Mouse (Mus musculus) liver, embryonic 11.5 days (tissue): Measurements from ENCODE around the gene Yars. TPM values are rescaled to one million over a fixed set of nuclear protein-coding genes. Genes with fewer than 3 reads are reported as not detected.
A peak's percentile ranks its signal among the peaks of the same experiment; 100 is the strongest.

Experiments
- ATAC-seq: fragments of 200-750 bp; cut with Nextera tagmentation; replicated peaks from 2 replicates; pipeline ENCODE4 v1.8.0; 2017; ENCODE audit warnings: moderate number of reproducible peaks, mild to moderate bottlenecking, moderate TSS enrichment, moderate library complexity; ENCODE audit not compliant: low FRiP score
- DNase-seq: peaks from one replicate; pipeline ENCODE4 v3.0.0-alpha.2; 2017; ENCODE audit warnings: low spot score
- H3K27ac ChIP-seq: fragments of 300-500 bp; sonication (generic); 2 replicates; pipeline ENCODE4 v1.5.1; 2014; ENCODE audit warnings: mild to moderate bottlenecking, low read depth, low read length, control low read depth
- H3K27me3 ChIP-seq: fragments of 300-500 bp; sonication (generic); replicated peaks from 2 replicates; pipeline ENCODE4 v1.6.1; 2014; ENCODE audit warnings: low read length, mixed read lengths; ENCODE audit not compliant: control insufficient read depth, insufficient read depth
- H3K36me3 ChIP-seq: fragments of 300-500 bp; sonication (generic); 2 replicates; pipeline ENCODE4 v1.6.1; 2014; ENCODE audit warnings: mild to moderate bottlenecking, low read length, moderate library complexity, mixed read lengths; ENCODE audit not compliant: control insufficient read depth, insufficient read depth
- H3K4me1 ChIP-seq: fragments of 300-500 bp; sonication (generic); replicated peaks from 2 replicates; pipeline ENCODE4 v1.6.1; 2014; ENCODE audit warnings: low read length, mixed read lengths; ENCODE audit not compliant: control insufficient read depth, insufficient read depth
- H3K4me2 ChIP-seq: fragments of 300-500 bp; sonication (generic); 2 replicates; pipeline ENCODE4 v1.6.1; 2014; ENCODE audit warnings: mild to moderate bottlenecking, control low read depth, moderate library complexity
- H3K4me3 ChIP-seq: fragments of 300-500 bp; sonication (generic); 2 replicates; pipeline ENCODE4 v1.5.1; 2014; ENCODE audit warnings: low read depth, low read length, control low read depth
- H3K9ac ChIP-seq: fragments of 300-500 bp; sonication (generic); 2 replicates; pipeline ENCODE4 v1.6.1; 2014; ENCODE audit warnings: low read depth, low read length, control low read depth
- H3K9me3 ChIP-seq: fragments of 300-500 bp; sonication (generic); 2 replicates; pipeline ENCODE4 v1.6.1; 2016; ENCODE audit warnings: low read length, inconsistent platforms, mixed read lengths; ENCODE audit not compliant: control insufficient read depth
- WGBS: fragments of 180-500 bp; shearing (Covaris S2); extraction: QIAGEN DNeasy Blood & Tissue Kit; methylation state at CpG from one replicate; pipeline ENCODE4 v1.1.7; 2014; 5-methylcytosine and 5-hydroxymethylcytosine counted together
- polyA plus RNA-seq: library from polyadenylated mRNA; unstranded; fragments of >200 nt; fragmentation: Nextera tagmentation; extraction: Ambion mirVana; gene quantifications from 2 replicates; pipeline ENCODE4 v1.2.1, GENCODE M21; 2014

The Yars gene
- polyA plus RNA-seq, 1 experiment from 2014 or later = 129 TPM

- WGBS = under 1% methylated on average over 28 of the region's 29 CpGs
- Histone ChIP-seq H3K9me3 (no peaks in the 10 kb centered on the region), H3K4me2 (peak overlapping the region; percentile 99), H3K9ac (peak overlapping the region; percentile 64), H3K4me3 (peak overlapping the region; percentile 73), H3K4me1 (peaks cover 44% of the 10 kb centered on the region), H3K27ac (no peak overlapping the region), H3K27me3 (peaks cover 40% of the 10 kb centered on the region), H3K36me3 (no peaks in the 10 kb centered on the region)
- ATAC-seq = peak; percentile 81
- DNase-seq = peak; percentile 82
These were observed 49.5 kb downstream of the Yars start for GRCm38 (mm10) chr4:129239075-129239474.

DNA sequence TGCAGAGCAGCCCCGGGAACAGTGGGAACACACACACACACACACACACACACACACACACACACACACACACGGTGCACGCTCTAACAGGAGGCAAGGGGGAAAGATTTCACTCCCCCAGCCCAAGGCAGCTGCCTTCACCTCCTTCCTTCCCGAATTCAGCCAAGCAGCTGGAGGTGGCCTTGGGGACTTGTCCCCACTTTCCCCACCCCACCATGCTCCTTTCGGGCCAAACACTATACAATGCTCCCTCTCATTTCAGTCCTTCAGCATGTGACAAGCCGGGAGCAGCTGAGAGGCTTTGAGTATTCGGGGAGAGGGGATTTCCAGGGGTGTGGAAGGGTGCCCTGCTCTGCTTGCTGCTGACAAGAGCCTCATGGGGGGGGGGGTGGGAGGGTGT, 52.3 kb downstream of the Yars start:
- peaks cover 27% of the 10 kb centered on the region for H3K4me1 ChIP-seq
- peaks cover 51% of the 10 kb centered on the region for H3K27me3 ChIP-seq
- H3K4me3 ChIP-seq = no peak overlapping the region

GRCm38 (mm10) chr4:129242327-129242726, 52.8 kb downstream of the Yars start:
- H3K4me3 ChIP-seq = no peak overlapping the region
- no peak overlapping the region for H3K9ac ChIP-seq
- H3K4me1 ChIP-seq = peaks cover 27% of the 10 kb centered on the region
- no peak overlapping the region for H3K4me2 ChIP-seq
- no peaks in the 10 kb centered on the region for H3K36me3 ChIP-seq
- 57% methylated on average over 4 of the region's 4 CpGs for WGBS
- H3K27ac ChIP-seq = no peak overlapping the region
- no peaks in the 10 kb centered on the region for H3K9me3 ChIP-seq
- DNase-seq (no peak), ATAC-seq (no peak)
- H3K27me3 ChIP-seq = peaks cover 53% of the 10 kb centered on the region

More for the DNA sequence above, 52.3 kb downstream of the Yars start:
- Histone ChIP-seq H3K36me3 (no peaks in the 10 kb centered on the region), H3K27ac (no peak overlapping the region), H3K4me2 (no peak overlapping the region), H3K9ac (no peak overlapping the region), H3K9me3 (no peaks in the 10 kb centered on the region)
- 58% methylated on average over 7 of the region's 7 CpGs for WGBS
- no peak for ATAC-seq
- no peak for DNase-seq

GRCm38 (mm10) chr4:129242761-129243160, 53.2 kb downstream of the Yars start:
- Histone ChIP-seq H3K27me3 (peaks cover 53% of the 10 kb centered on the region), H3K27ac (no peak overlapping the region), H3K4me2 (no peak overlapping the region), H3K4me1 (peaks cover 26% of the 10 kb centered on the region), H3K4me3 (no peak overlapping the region), H3K9me3 (no peaks in the 10 kb centered on the region), H3K36me3 (no peaks in the 10 kb centered on the region), H3K9ac (no peak overlapping the region)
- DNase-seq (no peak), ATAC-seq (no peak)
- WGBS = 46% methylated on average over 4 of the region's 4 CpGs

GRCm38 (mm10) chr4:129244802-129245201, 55.2 kb downstream of the Yars start:
- Histone ChIP-seq H3K4me1 (peaks cover 17% of the 10 kb centered on the region), H3K27me3 (peaks cover 56% of the 10 kb centered on the region)
- DNase-seq = no peak

DNA sequence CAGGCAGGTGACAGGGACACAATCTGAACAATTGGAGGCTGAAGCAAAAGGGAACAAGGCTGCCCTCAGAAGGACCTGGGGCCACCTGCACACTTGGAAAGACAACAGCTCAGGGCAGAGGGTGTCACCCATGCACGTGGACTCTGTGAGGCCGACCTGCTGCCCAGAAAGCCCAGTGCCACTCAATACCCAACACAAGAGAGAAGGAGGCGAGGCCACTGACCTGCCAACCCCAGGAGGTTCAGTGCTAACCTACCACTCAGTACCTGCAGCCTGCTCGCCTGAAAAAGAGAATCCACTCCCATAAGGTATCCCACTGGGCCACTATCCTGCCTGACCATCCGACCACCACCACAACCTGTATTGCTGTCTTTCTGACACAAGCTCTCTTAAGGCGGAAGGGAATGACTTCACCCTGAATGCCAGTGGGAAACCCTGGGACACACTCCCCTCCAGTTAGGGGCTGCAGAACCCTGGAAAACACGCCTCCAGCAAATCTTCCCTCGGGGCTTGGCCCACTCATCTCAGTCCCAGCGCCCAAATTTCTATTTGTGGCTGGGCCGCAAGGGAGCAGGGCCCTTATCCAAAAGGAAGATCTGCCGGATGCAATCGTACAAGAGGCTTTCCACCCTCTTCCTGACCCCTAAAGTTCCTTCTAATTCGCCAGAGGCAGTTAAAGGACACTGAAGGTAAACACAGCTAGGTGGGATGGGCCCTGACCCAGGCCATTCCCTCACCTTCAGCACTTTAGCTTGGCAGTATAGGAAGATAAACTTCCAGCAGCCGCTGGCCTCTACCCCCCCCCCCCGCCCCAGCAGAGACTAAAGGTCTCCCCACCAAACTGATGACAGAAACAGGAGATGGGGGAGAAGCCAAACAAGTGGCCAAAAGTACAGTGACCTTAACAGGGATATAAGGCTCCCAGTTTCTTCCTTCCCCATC, 57.1 kb downstream of the Yars start:
- 30% methylated on average over 15 of the region's 15 CpGs for WGBS
- no peaks in the 10 kb centered on the region for H3K36me3 ChIP-seq
- H3K4me3 ChIP-seq = no peak overlapping the region
- ATAC-seq = no peak
- H3K9ac ChIP-seq = no peak overlapping the region
- H3K4me1 ChIP-seq = peaks cover 19% of the 10 kb centered on the region
- no peaks in the 10 kb centered on the region for H3K9me3 ChIP-seq
- DNase-seq = no peak
- peaks cover 64% of the 10 kb centered on the region for H3K27me3 ChIP-seq
- H3K27ac ChIP-seq = no peak overlapping the region
- H3K4me2 ChIP-seq = no peak overlapping the region

More at GRCm38 (mm10) chr4:129244802-129245201, 55.2 kb downstream of the Yars start:
- no peak overlapping the region for H3K27ac ChIP-seq
- no peak overlapping the region for H3K4me3 ChIP-seq
- ATAC-seq = no peak
- no peak overlapping the region for H3K9ac ChIP-seq
- WGBS = 44% methylated on average over 4 of the region's 4 CpGs
- no peak overlapping the region for H3K4me2 ChIP-seq
- no peaks in the 10 kb centered on the region for H3K9me3 ChIP-seq
- no peaks in the 10 kb centered on the region for H3K36me3 ChIP-seq

DNA sequence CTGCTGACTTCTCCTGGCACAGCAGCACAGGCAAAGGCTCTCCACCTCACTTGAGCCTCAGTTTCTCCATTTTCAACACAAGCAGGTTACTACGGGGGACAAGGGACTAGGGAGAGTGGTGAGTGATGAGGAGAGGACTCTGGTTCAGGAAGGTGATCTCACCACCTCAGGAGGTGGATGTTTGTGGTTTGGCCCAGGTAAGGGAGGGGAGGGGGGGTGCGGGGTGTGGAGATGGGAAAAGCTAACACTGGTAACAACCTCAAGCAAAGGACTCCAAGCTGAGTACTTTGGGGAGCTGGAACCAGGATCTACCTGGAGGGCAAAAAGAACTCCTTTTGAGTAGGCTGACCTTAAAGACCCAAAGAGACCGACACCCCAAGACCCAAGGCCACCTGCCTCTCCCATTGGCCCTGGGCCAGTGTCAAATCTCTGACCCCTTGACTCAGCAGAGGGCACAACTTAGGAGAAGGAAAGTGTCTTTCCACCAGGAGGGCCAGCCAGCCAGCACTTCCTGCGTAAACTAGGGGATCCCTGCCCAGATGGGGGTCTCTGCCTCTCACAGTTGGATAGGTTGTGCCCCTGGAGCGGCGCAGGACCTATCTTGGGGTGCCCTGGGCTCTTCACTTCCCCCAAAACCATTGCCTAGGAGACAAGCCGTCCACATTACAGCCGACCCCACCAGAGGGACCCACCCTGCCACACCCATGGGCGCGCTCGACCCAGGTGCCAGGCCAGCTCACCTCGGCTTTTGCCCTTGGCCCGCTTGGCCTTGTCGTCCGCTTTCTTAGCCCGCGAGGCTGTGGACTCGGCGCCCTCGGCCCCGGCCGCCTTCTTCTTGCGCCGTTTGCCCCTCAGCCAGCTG, 58.1 kb downstream of the Yars start:
- DNase-seq (no peak), ATAC-seq (peak; percentile 21; the same call in 1 of the 2 replicates)
- peak overlapping the region; percentile 93 for H3K4me2 ChIP-seq
- no peak overlapping the region for H3K27ac ChIP-seq
- H3K9me3 ChIP-seq = no peaks in the 10 kb centered on the region
- peaks cover 63% of the 10 kb centered on the region for H3K27me3 ChIP-seq
- H3K9ac ChIP-seq = peak overlapping the region; percentile 59
- H3K36me3 ChIP-seq = no peaks in the 10 kb centered on the region
- peak overlapping the region; percentile 68 for H3K4me3 ChIP-seq
- peaks cover 18% of the 10 kb centered on the region for H3K4me1 ChIP-seq
- WGBS = 9% methylated on average over 24 of the region's 24 CpGs

DNA sequence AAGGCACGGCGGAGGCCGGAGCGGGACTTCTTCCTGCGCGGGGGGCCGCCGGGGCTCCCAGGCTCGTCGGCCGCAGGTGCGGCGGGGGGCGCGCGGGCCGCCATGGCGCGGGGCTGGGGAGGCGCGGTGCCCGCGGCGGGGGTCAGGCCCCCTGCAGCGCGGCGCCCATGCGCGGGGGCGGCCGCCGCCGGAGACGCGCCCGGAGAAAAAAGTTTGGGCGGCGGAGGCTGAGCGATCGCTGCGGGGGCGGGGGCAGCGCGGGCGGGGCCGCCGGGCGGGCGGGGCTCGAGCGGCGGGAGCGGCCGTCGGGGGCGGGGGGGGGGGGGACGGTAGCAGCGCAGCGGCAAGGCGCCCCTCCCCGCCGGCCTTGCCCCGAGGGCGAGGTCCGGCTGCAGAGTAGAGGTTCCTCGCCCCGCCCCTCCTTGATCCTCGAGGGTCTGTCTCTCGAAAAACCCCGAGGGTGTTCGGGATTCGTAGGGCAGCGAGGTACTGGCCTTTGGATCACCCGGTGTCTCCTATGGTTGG, 58.7 kb downstream of the Yars start:
- peaks cover 16% of the 10 kb centered on the region for H3K4me1 ChIP-seq
- under 1% methylated on average over 40 of the region's 74 CpGs for WGBS
- no peaks in the 10 kb centered on the region for H3K9me3 ChIP-seq
- no peak for DNase-seq
- peaks cover 63% of the 10 kb centered on the region for H3K27me3 ChIP-seq
- H3K36me3 ChIP-seq = no peaks in the 10 kb centered on the region
- peak overlapping the region; percentile 59 for H3K9ac ChIP-seq
- no peak overlapping the region for H3K27ac ChIP-seq
- peak overlapping the region; percentile 93 for H3K4me2 ChIP-seq
- ATAC-seq = peak; percentile 10; the same call in 1 of the 2 replicates
- H3K4me3 ChIP-seq = peak overlapping the region; percentile 68
